Mouse (Mus musculus) WW6 (cell line): ENCODE results near the gene Ovca2.

Experiments
- DNase-seq: peaks from one replicate; pipeline ENCODE4 v3.0.0-alpha.2; 2013; ENCODE audit warnings: low read depth, low spot score

Gene Ovca2

DNA sequence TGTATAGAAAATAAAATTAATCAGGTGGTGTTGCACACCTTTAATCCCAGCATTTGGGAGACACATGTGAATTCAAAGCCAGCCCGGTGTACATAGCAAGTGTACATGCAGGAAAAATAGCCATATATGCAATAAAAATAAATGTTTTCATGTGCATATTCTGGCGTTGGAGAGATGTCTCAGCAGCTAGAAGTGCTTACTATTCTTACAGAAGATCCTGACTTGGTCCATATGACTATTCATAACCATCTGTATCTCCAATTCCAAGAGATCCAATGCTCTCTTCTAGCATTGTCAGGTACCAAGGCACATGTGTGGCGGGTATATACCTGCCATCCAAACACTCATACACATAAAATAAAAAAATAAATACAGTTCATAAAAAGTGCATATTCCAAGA, 52.3 kb downstream of the Ovca2 start:
- DNase-seq = no peak
